Mouse (Mus musculus): Measurements from ENCODE around the gene Tle4. TPM values are rescaled to one million over a fixed set of nuclear protein-coding genes. Genes with fewer than 3 reads are reported as not detected.

Gene Tle4
- polyA plus RNA-seq, 1 experiment = 56.5 TPM

- TF ChIP-seq CTCF (IDR thresholded peaks at IDR 0.05; ENCODE audit: borderline replicate concordance, extremely low read depth, insufficient read depth, insufficient read length) = no peak
- TF ChIP-seq POLR2A (IDR thresholded peaks at IDR 0.05; ENCODE audit: borderline replicate concordance, extremely low read depth, insufficient read depth, insufficient read length, poor library complexity, severe bottlenecking) = no peak
- DNase-seq (ENCODE audit: low read depth) = no peak
Measured at GRCm38 (mm10) chr19:14600841-14601240, 3.0 kb upstream of the Tle4 start.

DNA sequence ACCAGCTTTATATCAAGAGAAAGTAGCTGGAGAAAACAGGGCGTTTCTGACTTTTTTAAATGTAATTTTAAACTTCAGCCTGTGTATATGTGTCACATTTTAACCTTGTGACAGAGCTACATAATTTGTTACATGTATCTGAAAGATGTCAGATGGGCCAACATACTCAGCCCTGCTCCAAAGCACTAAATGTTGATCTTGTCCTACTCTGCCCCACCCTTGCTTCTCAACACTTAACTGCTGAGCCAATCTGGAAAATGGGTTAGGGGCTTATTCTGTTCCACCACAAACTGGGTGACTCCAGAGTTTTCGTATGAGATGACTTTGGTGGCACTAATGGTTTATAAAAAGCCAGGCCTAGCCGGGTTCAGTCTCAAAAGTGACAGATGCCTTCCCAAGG lies 2.5 kb upstream of the Tle4 start:
- DNase-seq (ENCODE audit: low read depth) = no peak
- TF ChIP-seq CTCF (IDR thresholded peaks at IDR 0.05; ENCODE audit: borderline replicate concordance, extremely low read depth, insufficient read depth, insufficient read length) = no peak
- no peak for TF ChIP-seq POLR2A (IDR thresholded peaks at IDR 0.05; ENCODE audit: borderline replicate concordance, extremely low read depth, insufficient read depth, insufficient read length, poor library complexity, severe bottlenecking)

DNA sequence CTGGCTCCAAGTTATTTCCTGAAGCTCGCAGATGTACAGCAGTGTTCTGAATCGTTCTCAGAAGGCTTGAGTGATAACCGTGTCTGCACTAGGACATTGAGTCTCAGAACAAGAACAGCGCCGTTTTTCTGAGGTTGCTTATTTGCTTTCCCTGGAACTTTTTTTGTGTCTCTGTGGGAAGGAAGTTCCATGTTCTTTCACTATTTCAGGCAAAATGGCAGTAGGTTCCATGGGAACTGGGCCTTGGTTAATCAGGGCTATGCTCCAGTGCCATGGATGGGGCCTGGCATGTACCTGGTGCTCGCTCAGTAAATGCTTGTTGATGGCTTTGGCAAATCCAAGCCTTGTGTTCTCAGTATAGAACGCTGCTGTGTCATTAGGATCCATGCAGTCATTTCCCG lies 2.0 kb upstream of the Tle4 start:
- peak; percentile 28 for DNase-seq (ENCODE audit: low read depth)
- TF ChIP-seq CTCF (IDR thresholded peaks at IDR 0.05; ENCODE audit: borderline replicate concordance, extremely low read depth, insufficient read depth, insufficient read length) (no peak), POLR2A (IDR thresholded peaks at IDR 0.05; ENCODE audit: borderline replicate concordance, extremely low read depth, insufficient read depth, insufficient read length, poor library complexity, severe bottlenecking) (no peak)

GRCm38 (mm10) chr19:14598690-14599288 lies 938 bp upstream of the Tle4 start:
- TF ChIP-seq CTCF (IDR thresholded peaks at IDR 0.05; ENCODE audit: borderline replicate concordance, extremely low read depth, insufficient read depth, insufficient read length) = no peak
- DNase-seq (ENCODE audit: low read depth) = no peak

- TF ChIP-seq CTCF (IDR thresholded peaks at IDR 0.05; ENCODE audit: borderline replicate concordance, extremely low read depth, insufficient read depth, insufficient read length) (no peak), POLR2A (IDR thresholded peaks at IDR 0.05; ENCODE audit: borderline replicate concordance, extremely low read depth, insufficient read depth, insufficient read length, poor library complexity, severe bottlenecking) (no peak)
- peak; percentile 69 for DNase-seq (ENCODE audit: low read depth)
Measured at GRCm38 (mm10) chr19:14596941-14597916, 622 bp downstream of the Tle4 start.

DNA sequence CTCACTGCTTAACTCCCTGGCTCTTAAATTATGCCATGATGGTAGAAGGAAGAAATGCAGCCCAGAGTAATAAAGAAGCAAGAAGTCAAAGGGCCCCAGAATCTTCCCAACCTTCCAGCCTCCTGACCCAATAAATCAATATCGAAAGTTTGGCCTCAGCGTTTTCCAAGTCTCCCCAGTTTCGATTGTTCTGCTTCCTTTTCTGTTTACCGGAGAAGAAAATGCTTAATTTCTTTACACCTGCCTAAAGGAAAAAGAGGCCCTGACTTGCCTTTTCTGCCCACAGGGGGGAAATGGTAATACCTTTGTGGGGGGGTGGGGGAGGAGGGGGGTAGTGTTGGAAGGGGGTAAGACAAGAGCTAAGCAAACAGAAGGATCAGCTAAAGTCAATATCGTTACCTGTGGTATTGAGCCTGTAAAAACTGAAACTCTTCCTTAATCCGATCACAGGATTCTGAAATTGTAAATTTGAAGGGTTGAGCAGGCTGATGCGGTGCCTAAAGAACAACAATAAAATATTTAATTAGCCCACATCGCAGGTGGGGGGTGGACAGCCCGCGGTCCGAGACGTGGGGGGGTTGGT lies 1.4 kb downstream of the Tle4 start:
- TF ChIP-seq CTCF (IDR thresholded peaks at IDR 0.05; ENCODE audit: borderline replicate concordance, extremely low read depth, insufficient read depth, insufficient read length) = no peak
- no peak for TF ChIP-seq POLR2A (IDR thresholded peaks at IDR 0.05; ENCODE audit: borderline replicate concordance, extremely low read depth, insufficient read depth, insufficient read length, poor library complexity, severe bottlenecking)
- peak; percentile 33 for DNase-seq (ENCODE audit: low read depth)

- peak; percentile 82 for DNase-seq (ENCODE audit: low read depth)
- no peak for TF ChIP-seq CTCF (IDR thresholded peaks at IDR 0.05; ENCODE audit: borderline replicate concordance, extremely low read depth, insufficient read depth, insufficient read length)
- TF ChIP-seq POLR2A (IDR thresholded peaks at IDR 0.05; ENCODE audit: borderline replicate concordance, extremely low read depth, insufficient read depth, insufficient read length, poor library complexity, severe bottlenecking) = no peak
Measured at GRCm38 (mm10) chr19:14595390-14595997, 2.4 kb downstream of the Tle4 start.

DNA sequence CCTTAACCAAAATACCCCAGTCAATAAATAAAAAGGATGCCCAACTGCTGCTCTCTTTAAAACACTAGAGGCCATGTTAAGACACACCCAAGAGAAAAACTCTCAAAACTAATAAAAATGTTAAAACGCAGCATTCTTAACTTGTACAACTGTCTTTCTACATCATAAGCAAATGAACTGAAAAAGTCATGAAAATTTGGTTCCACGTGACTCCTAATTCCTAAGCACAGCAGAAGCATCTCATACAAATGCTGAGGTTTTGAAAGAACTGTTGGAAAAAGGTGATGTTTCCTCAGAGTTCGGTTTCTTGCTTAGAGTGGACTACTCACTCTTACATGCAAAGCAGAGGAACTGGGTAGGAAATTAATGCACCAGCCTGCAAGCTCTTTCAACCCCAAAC lies 3.3 kb downstream of the Tle4 start:
- TF ChIP-seq CTCF (IDR thresholded peaks at IDR 0.05; ENCODE audit: borderline replicate concordance, extremely low read depth, insufficient read depth, insufficient read length) (no peak), POLR2A (IDR thresholded peaks at IDR 0.05; ENCODE audit: borderline replicate concordance, extremely low read depth, insufficient read depth, insufficient read length, poor library complexity, severe bottlenecking) (no peak)
- no peak for DNase-seq (ENCODE audit: low read depth)

GRCm38 (mm10) chr19:14591809-14592535 lies 5.9 kb downstream of the Tle4 start:
- no peak for TF ChIP-seq CTCF (IDR thresholded peaks at IDR 0.05; ENCODE audit: borderline replicate concordance, extremely low read depth, insufficient read depth, insufficient read length)
- no peak for TF ChIP-seq POLR2A (IDR thresholded peaks at IDR 0.05; ENCODE audit: borderline replicate concordance, extremely low read depth, insufficient read depth, insufficient read length, poor library complexity, severe bottlenecking)
- peak; percentile 64 for DNase-seq (ENCODE audit: low read depth)

DNA sequence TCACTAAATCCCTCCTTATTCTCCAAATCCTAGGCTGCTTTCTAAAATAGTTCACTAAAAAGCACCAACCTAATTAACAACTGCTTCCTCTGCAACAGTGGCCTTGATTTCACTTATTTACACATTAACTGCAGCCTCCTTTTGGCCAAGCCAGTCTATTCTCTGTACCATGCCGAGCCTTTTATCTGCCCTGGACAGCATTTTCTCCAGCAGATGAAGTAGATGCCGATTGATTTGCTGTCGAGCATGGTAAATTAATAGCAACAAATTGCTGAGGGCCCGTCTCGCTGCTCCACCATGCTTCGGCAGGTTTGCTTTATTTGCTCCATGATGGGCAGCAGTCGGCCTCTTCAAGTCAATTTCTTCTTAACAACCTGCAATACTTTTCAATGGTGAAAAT lies 7.7 kb downstream of the Tle4 start:
- DNase-seq (ENCODE audit: low read depth) = peak; percentile 76
- TF ChIP-seq CTCF (IDR thresholded peaks at IDR 0.05; ENCODE audit: borderline replicate concordance, extremely low read depth, insufficient read depth, insufficient read length) = no peak
- no peak for TF ChIP-seq POLR2A (IDR thresholded peaks at IDR 0.05; ENCODE audit: borderline replicate concordance, extremely low read depth, insufficient read depth, insufficient read length, poor library complexity, severe bottlenecking)

All from brain, embryonic 14.5 days (tissue).